Mouse (Mus musculus) right cerebral cortex, adult 18-20 months (tissue): ENCODE measurements around the gene Zfp978.
"Not testable (repeated sequence)": the region's sequence is repeated elsewhere in the genome, so short reads cannot be mapped to it uniquely, and the experiment has no call there.

Source experiments
- DNase-seq: peaks from one replicate; pipeline ENCODE4 v3.0.0; 2022; ENCODE audit warnings: mixed read lengths

Gene Zfp978

DNA sequence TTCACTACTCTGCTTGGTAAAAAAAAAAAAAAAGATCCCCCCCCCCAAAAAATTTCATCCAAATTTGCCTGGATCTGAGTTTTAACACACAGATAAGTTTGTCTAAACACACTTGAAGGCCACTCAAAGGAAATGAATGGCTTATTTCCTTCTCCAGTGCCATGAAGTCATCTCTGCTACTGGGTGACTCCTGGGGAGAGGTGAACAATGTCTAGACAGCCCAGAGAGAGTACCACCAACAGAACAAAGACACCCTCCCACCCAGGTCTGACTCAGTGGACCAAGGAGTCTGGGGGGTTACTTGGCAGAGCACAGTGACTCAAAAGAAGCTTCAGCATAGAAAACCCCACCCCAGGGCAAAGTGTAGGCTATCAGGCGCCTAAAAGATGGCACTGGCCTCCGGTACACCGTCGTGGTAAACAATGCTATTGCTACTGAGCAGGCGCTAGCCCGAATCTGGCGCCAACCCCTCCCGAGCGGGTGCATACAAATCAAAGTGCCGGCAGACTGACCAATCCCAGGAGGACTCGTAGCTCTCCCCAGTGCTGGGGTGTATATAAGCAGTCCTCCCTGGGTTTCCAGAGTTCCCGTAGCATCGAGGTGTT, 9.6 kb upstream of the Zfp978 start:
- not testable (repeated sequence) for DNase-seq

GRCm38 (mm10) chr4:147353626-147354025, 7.5 kb upstream of the Zfp978 start:
- not testable (repeated sequence) for DNase-seq

DNA sequence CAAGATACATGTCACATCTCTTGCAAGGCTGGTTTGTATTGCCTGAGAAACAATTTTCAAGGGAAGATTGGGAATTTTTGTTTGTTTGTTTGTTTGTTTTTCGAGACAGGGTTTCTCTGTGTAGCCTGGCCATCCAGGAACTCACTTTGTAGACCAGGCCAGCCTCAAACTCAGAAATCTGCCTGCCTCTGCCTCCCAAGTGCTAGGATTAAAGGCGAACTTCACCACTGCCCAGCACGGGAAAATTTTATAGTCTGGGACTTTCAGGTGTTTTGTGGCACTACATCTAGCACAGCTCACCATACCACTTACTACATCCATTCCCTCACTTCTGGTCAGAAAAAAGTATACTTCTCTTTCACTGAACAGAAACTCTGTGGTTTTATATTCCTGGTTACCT, 5.1 kb upstream of the Zfp978 start:
- not testable (repeated sequence) for DNase-seq

- not testable (repeated sequence) for DNase-seq
Observed at GRCm38 (mm10) chr4:147357195-147357594, 3.9 kb upstream of the Zfp978 start.

DNA sequence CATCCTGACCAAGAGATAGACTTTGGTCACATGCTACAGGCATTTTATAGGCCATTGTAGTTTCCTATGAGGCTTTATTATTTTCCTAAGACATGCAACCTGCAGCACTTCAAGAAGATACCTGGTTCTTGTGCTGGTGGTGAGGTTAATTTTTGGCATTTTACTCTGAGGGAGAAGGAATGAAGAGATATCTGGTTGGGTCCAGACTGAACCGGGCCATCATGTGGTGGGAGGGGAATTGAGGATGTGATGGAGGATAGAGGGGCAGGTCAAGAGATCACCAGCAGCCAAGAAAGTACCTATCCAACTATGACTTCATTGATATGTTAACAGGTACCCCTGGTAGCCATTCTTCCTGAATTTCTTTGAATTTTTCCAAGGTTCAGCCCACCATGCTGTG, 769 bp downstream of the Zfp978 start:
- not testable (repeated sequence) for DNase-seq

GRCm38 (mm10) chr4:147369564-147369963, 8.5 kb downstream of the Zfp978 start:
- not testable (repeated sequence) for DNase-seq

DNA sequence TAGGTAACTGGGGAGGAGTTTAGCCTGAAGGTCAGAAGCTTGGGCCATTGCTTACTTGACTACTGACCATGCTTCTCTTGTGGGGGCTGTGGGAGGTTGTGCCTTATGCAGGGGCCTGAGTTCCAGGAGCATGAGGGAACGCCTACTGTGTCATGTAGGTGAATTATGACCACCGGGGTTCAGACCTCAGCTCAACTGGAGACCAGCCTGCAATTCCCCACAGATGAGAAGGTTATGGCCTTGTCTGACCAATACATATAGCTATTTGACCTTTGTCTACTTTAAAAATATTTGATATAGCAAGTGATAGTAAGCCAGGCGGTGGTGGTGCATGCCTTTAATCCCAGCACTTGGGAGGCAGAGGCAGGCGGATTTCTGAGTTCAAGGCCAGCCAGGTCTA, 22.1 kb downstream of the Zfp978 start:
- not testable (repeated sequence) for DNase-seq

DNA sequence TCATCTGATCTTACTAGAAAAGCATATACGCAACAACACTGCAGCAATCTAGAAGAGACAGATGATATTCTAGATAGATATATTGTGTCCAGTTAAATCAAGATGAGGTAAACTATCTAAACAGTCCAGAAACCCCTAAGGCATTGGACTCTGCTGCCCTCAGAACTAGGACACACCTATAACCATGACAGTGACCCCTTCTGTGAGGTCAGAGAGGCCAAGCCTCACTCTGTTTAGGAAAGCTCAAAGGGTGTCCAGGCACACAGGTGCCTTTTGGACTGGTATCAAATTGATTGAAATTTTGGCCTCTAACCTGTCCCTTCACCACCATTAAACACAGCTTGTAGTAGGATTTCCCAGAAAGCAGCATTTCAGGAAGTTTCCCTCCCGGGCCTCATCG, 36.1 kb downstream of the Zfp978 start:
- DNase-seq: not testable (repeated sequence)

DNA sequence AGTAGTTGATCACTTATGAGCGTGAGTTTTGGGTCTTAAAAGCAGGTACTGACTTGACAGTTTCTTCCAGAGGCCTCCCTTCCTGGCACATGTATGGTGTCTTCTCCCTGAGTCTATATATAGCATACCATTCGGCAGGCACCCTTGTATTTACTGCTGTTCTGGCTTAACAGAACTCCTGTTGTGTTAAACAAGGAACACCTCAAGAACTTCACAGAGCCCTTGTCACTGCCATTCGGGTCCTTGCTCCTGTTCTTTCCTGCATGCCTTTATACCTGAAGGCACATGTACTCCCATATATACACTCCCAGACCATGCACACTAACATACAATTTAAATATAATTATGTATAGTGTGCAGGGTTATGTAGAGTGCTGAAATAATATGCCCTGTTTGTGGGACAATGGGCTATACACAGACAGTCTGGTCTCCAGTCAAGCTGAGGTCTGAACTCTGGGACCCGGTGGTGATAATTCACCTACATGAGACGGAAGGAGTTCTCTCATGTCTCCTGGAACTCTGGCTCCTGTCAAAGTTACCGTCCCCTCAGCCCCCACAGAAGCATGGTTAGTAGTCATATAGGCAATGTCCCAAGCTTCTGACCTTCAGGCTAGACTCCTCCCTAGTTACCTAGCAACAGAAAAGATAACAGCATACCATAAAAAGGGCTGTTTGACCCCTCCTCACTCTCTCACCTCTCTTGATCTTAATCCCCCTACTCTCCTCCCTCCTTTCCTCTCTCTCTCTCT, 37.0 kb downstream of the Zfp978 start:
- not testable (repeated sequence) for DNase-seq

GRCm38 (mm10) chr4:147398741-147399140, 37.6 kb downstream of the Zfp978 start:
- DNase-seq: not testable (repeated sequence)

DNA sequence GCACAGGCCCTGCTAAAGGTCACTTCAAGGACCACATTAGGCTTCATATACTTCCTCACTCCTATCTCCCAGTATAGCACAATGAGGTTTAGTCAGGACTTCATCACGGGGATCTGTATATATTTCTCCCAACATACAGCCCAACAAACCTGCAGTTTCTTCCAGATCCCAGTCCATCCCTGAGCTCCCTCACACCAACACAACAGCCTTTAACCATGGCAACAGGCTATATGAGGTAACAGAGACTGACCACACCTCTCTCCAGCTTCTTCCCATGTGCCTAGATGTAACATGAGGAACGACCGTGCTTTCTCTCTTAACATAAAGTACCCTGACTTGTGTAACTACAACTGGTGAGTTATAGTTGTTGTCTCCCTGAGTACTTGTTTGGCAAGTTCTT, 38.4 kb downstream of the Zfp978 start:
- not testable (repeated sequence) for DNase-seq

DNA sequence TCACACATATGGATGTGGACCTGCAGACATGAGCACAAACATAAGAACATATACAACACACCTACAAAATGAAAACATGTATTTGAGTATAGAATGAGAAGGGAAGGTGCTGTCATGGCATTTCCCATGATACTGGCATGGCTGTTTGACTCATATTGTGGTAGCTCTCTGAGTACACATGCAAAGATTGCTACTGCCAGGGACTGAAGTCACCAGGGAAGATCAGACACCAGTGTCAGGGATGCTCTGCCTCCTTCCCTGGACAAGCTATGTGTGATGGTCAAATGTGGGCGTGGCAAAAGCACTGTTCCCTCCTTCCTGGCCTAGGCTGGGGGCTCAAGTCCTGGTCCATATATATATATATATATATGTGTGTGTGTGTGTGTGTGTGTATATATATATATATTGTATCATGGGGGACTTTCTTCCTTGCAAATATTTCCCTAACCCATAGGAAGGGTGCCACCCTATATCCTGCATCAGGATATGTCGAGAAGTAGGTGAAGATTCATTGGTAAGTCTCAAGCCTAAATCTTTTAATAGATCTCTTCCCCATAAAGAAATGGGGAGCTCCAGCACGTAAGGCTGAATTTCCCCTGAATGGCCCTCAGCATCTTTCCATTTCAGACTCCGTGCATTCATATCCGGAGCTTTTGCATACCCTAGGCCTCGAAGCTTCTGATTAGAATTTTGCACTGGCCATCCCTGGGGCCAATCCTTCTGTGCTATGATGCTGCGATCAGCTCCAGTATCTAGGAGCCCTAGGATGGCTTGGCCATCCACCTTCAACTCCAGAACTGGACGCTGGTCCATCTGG, 39.1 kb downstream of the Zfp978 start:
- DNase-seq: not testable (repeated sequence)

DNA sequence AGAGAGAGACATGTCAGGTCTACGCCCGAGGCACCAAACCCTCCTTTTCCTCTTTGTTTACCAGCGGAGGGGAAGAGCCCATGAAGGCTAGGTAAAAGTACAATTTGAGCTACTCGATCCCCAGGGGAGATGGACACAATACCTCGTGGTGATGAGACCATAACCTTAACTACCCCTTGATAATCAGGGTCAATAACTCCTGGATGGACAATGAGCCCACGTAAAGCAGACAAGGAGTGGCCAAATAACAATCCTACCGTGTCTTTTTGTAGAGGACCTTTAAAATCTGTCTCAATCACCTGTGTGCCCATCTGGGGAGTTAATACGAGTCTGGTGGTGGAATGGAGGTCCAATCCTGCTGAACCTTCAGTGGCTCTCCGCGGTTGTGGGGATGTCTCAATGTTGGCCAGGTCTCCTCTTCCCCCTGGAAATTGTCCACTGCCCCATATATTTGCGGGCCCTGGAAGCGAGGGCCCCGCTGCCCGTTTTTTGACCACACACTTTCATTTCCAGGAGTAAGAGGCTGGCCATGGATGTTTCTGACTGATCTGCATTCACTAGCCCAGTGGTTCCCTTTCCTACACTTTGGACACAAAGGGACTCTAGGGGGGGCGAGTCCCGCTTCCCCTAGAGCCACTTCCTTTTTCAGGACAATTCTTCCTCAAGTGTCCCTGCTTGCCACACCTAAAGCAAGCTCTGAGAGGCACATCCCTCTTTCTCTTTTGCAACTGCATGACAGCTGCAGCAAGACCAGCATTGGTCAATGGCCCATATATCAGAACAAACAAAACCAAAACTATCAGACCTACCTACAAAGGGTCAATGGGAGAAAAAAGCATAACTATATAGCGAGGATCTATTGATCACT, 40.0 kb downstream of the Zfp978 start:
- DNase-seq: not testable (repeated sequence)

- not testable (repeated sequence) for DNase-seq
Observed at GRCm38 (mm10) chr4:147401736-147402506, 40.8 kb downstream of the Zfp978 start.

GRCm38 (mm10) chr4:147402507-147402890, 41.4 kb downstream of the Zfp978 start:
- not testable (repeated sequence) for DNase-seq

DNA sequence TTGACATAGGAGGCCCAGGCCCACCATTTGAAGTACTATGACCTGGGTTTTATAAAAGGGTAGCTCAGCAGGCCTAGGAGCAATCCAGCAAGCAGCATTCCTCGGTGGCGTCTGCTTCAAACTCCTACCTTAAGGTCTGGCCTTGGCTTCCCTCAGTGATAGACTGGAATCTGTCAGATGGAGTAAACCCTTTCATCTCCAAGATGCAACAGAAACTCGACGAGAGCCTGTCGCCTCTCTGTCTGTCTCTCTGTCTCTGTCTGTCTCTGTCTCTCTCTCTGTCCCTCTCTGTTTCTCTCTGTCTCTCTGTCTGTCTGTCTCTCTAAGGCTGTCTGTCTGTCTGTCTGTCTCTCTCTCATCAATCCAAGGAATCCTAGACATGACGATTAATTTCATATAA, 42.4 kb downstream of the Zfp978 start:
- not testable (repeated sequence) for DNase-seq

- DNase-seq: not testable (repeated sequence)
Observed at GRCm38 (mm10) chr4:147403931-147404913, 43.1 kb downstream of the Zfp978 start.

DNA sequence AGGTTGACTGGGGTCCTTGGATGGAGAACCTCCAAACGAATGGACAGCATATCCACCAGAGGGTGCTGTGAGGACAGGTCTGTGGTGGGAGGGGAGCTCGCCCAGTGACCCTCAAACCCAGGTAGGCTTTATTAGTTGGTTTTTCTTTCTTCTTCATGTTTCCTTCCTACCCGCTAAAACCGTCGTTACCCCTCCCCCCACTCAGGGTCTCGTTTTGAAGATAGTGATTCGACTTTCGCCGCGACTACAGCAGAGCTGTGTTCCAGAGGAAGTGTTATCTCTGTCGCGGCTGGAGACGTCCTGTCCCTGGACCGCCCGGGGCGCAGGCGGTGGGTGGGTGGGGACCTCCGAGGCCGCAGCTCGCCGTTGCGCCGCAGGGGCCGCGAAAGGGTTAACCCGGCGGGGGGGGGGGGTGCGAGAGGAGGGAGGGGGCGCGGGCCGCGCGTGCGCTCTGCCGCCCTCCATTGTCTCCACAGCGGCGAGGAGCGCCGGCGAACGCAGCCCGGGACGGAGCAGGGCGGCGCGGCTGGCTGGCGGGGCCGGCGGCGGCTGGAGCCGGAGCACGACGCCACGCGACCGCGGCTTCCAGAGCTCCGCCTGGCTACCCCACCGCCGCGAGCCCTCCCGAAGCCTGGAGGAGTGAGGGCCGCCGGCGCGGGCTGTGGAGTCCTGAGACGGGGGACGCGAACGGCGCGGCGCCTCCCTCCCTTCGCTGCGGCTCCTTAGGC, 45.8 kb downstream of the Zfp978 start:
- DNase-seq: no peak

- no peak for DNase-seq
Observed at GRCm38 (mm10) chr4:147407463-147407822, 46.3 kb downstream of the Zfp978 start.

DNA sequence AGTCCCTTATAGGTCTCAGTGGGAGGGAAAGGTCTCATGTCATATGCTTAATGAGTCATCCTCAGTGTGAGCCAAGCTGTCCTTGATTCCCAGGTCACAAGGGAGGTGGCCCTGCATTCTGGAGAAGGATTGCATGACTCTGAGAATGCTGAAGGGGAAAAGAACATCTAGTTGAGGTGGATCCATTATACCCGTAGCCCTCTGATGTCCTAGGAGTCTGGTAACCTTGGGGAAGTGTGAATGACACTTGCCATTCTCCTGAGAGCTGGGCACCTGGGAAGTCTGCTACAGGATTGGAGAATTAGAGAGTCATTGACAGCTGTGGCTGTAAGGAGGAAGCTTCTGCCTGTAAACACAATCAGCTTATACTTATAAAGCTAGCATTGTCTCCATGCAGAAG, 55.3 kb downstream of the Zfp978 start:
- DNase-seq: not testable (repeated sequence)
